Mouse (Mus musculus) hindbrain, embryonic 12.5 days (tissue): ENCODE measurements at regions not wholly inside any gene's neighbourhood (a gene's known extent, or its start where the extent isn't known, plus 50 kb on each side); places are given as distances from the start of the nearest gene placed in this dataset.

Experiments
- ATAC-seq: fragments of 200-750 bp; cut with Nextera tagmentation; 2 replicates; pipeline ENCODE4 v1.8.0; 2017; ENCODE audit warnings: moderate TSS enrichment; ENCODE audit not compliant: low FRiP score
- H3K27ac ChIP-seq: fragments of 300-500 bp; sonication (generic); 2 replicates; pipeline ENCODE4 v1.5.1; 2016; ENCODE audit warnings: mild to moderate bottlenecking
- H3K27me3 ChIP-seq: fragments of 300-500 bp; sonication (generic); 2 replicates; pipeline ENCODE4 v1.6.1; 2016; ENCODE audit warnings: mild to moderate bottlenecking
- H3K36me3 ChIP-seq: fragments of 300-500 bp; sonication (generic); 2 replicates; pipeline ENCODE4 v1.6.1; 2016; ENCODE audit warnings: mild to moderate bottlenecking
- H3K4me1 ChIP-seq: fragments of 300-500 bp; sonication (generic); 2 replicates; pipeline ENCODE4 v1.6.1; 2016
- H3K4me2 ChIP-seq: fragments of 300-500 bp; sonication (generic); replicated peaks from 2 replicates; pipeline ENCODE4 v1.6.1; 2016; ENCODE audit warnings: mild to moderate bottlenecking
- H3K4me3 ChIP-seq: fragments of 300-500 bp; sonication (generic); 2 replicates; pipeline ENCODE4 v1.5.1; 2016; ENCODE audit warnings: mild to moderate bottlenecking
- H3K9ac ChIP-seq: fragments of 300-500 bp; sonication (generic); 2 replicates; pipeline ENCODE4 v1.6.1; 2016; ENCODE audit warnings: mild to moderate bottlenecking, moderate library complexity
- H3K9me3 ChIP-seq: fragments of 300-500 bp; sonication (generic); replicated peaks from 2 replicates; pipeline ENCODE4 v1.6.1; 2016; ENCODE audit warnings: mild to moderate bottlenecking
- WGBS: fragments of 180-500 bp; shearing (Covaris S2); methylation state at CpG from one replicate; pipeline ENCODE4 v1.1.7; 2016; 5-methylcytosine and 5-hydroxymethylcytosine counted together

DNA sequence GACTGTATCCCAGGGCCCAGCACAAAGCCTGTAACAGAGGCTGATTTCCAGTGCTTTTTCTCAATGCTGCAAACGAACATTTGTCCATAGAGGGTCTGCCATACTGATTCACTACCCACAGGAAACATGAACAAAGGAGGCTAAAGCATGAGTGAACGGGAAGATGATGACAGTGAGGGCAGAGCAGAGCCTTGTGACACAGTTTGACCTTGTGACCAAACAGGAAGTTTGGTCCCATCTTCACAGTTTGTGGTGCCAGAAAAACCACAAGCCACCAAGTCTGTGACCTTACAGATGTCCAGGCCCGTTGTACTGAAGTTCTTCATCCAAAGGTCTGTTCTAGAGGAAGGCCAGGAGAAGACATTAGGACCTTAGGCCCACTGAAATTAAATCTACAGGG, 974.4 kb downstream of the Epha4 start:
- H3K4me1 ChIP-seq = peaks cover under 1% of the 10 kb centered on the region; the same call in 1 of the 2 replicates
- 70% methylated on average over 3 of the region's 3 CpGs for WGBS
- no peaks in the 10 kb centered on the region for H3K36me3 ChIP-seq
- no peak overlapping the region for H3K27ac ChIP-seq
- H3K4me2 ChIP-seq = no peak overlapping the region
- ATAC-seq = no peak
- no peak overlapping the region for H3K4me3 ChIP-seq
- no peak overlapping the region for H3K9ac ChIP-seq
- no peaks in the 10 kb centered on the region for H3K27me3 ChIP-seq
- no peaks in the 10 kb centered on the region for H3K9me3 ChIP-seq

DNA sequence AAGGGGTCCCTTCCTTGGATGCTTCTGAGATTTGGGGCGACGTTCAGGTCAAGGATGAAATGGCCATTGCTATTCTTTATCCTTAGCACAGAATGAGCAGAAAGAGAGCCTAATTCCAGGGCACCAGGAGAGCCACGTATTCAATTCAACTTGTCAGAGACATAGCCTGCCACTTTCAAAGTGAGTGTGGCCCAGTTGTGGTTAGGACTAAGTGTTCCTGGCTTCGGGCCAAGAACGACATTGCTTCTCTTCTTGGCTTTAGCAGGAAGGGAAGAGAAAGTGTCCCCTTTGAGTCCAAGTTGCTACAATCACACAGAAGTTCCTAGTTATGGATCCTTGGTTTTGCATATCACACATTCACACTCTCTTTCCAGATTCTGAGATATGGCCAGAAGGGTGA, 964.0 kb downstream of the Epha4 start:
- ATAC-seq = no peak
- WGBS = 76% methylated on average over 5 of the region's 5 CpGs
- H3K4me1 ChIP-seq = no peaks in the 10 kb centered on the region
- H3K27me3 ChIP-seq = no peaks in the 10 kb centered on the region
- H3K9me3 ChIP-seq = no peaks in the 10 kb centered on the region
- H3K4me3 ChIP-seq = no peak overlapping the region
- H3K4me2 ChIP-seq = no peak overlapping the region
- H3K36me3 ChIP-seq = no peaks in the 10 kb centered on the region
- no peak overlapping the region for H3K27ac ChIP-seq
- H3K9ac ChIP-seq = no peak overlapping the region

DNA sequence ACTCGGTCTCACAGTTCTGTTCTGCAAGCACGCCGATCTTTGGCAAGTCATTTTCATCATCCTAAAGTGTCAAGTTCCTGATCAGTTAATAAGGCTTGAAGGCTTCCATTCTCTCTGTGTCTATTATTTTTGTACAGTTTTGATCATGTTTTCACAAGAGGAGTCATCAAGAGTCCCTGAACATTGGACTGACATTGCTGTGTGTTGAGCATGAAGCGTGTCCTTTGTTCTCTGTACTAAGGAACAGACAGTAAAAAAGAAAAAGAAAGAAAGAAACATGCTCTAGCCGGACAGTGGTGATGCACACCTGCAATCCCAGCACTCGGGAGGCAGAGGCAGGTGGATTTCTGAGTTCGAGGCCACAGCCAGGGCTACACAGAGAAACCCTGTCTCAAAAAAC, 955.4 kb downstream of the Epha4 start:
- WGBS = 86% methylated on average over 7 of the region's 7 CpGs
- Histone ChIP-seq H3K4me3 (no peak overlapping the region), H3K9ac (no peak overlapping the region)

GRCm38 (mm10) chr1:76575487-76575886, 939.4 kb downstream of the Epha4 start:
- H3K27ac ChIP-seq = no peak overlapping the region
- no peak overlapping the region for H3K4me2 ChIP-seq
- no peak overlapping the region for H3K9ac ChIP-seq
- H3K9me3 ChIP-seq = no peaks in the 10 kb centered on the region
- no peak overlapping the region for H3K4me3 ChIP-seq
- H3K36me3 ChIP-seq = no peaks in the 10 kb centered on the region
- no peaks in the 10 kb centered on the region for H3K4me1 ChIP-seq
- no peaks in the 10 kb centered on the region for H3K27me3 ChIP-seq
- no peak for ATAC-seq
- 76% methylated on average over 5 of the region's 5 CpGs for WGBS

More for the DNA sequence above, 955.4 kb downstream of the Epha4 start:
- no peak overlapping the region for H3K4me2 ChIP-seq
- ATAC-seq = no peak
- no peaks in the 10 kb centered on the region for H3K9me3 ChIP-seq
- no peak overlapping the region for H3K27ac ChIP-seq
- no peaks in the 10 kb centered on the region for H3K36me3 ChIP-seq
- H3K4me1 ChIP-seq = no peaks in the 10 kb centered on the region
- no peaks in the 10 kb centered on the region for H3K27me3 ChIP-seq

GRCm38 (mm10) chr1:76585921-76586320, 929.0 kb downstream of the Epha4 start:
- no peak for ATAC-seq
- Histone ChIP-seq H3K4me2 (no peak overlapping the region), H3K36me3 (no peaks in the 10 kb centered on the region), H3K9me3 (0 out of 2 replicates have a peak, but pooled peaks cover 3% of the 10 kb centered on the region), H3K4me1 (no peaks in the 10 kb centered on the region), H3K4me3 (no peak overlapping the region), H3K27ac (no peak overlapping the region), H3K27me3 (no peaks in the 10 kb centered on the region), H3K9ac (no peak overlapping the region)
- 97% methylated on average over 2 of the region's 2 CpGs for WGBS

DNA sequence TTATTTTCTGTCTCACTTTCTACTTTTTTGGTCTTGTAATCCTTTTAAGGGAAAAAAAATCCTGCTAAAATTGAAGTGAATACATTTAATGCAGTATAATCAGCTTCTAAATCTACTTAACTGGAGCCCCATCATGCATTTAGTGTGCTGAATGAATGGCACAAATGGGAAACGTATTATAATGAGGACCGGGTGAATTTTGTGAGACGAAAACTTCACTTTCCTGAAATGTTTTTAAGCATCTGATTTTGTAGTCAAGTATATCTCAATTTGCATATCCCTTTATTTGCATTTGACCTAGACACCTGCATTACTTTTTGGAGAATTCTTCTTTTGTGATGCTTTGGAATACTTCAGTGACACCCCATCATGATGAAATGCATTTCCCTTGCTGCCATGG, 889.1 kb downstream of the Epha4 start:
- no peak for ATAC-seq
- 76% methylated on average over 3 of the region's 3 CpGs for WGBS

GRCm38 (mm10) chr1:76629861-76630260, 885.0 kb downstream of the Epha4 start:
- H3K9me3 ChIP-seq = no peaks in the 10 kb centered on the region
- no peak overlapping the region for H3K4me2 ChIP-seq
- no peaks in the 10 kb centered on the region for H3K4me1 ChIP-seq
- ATAC-seq = no peak
- no peaks in the 10 kb centered on the region for H3K36me3 ChIP-seq
- H3K27ac ChIP-seq = no peak overlapping the region
- no peaks in the 10 kb centered on the region for H3K27me3 ChIP-seq
- H3K9ac ChIP-seq = no peak overlapping the region
- no peak overlapping the region for H3K4me3 ChIP-seq

More for the DNA sequence above, 889.1 kb downstream of the Epha4 start:
- Histone ChIP-seq H3K4me1 (no peaks in the 10 kb centered on the region), H3K36me3 (no peaks in the 10 kb centered on the region), H3K9me3 (no peaks in the 10 kb centered on the region), H3K27ac (no peak overlapping the region), H3K4me2 (no peak overlapping the region), H3K9ac (no peak overlapping the region), H3K4me3 (no peak overlapping the region), H3K27me3 (no peaks in the 10 kb centered on the region)

DNA sequence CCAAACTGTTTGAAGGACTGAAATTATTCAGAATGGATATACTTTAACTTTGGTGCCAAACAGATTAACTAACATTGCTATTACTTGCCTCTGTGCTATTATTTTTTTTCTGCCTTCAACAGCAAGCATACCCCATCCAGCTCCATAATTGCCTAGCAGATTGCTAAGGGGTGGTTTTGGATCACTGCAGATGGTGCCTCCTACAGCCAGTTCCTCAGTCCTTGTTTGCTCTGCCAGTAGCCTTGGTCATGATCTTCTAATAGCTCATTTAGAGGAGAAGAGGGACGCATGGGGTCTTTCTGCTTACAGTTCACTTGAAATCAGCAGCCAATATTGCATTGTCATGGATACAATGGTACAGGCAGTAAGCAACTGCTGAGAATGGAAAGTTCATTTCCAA, 880.8 kb downstream of the Epha4 start:
- Histone ChIP-seq H3K9ac (no peak overlapping the region), H3K4me1 (0 out of 2 replicates have a peak, but pooled peaks cover 4% of the 10 kb centered on the region), H3K27me3 (no peaks in the 10 kb centered on the region), H3K27ac (no peak overlapping the region), H3K36me3 (no peaks in the 10 kb centered on the region), H3K4me3 (no peak overlapping the region), H3K4me2 (no peak overlapping the region), H3K9me3 (no peaks in the 10 kb centered on the region)
- no peak for ATAC-seq
- 91% methylated on average over 1 of the region's 1 CpGs for WGBS

DNA sequence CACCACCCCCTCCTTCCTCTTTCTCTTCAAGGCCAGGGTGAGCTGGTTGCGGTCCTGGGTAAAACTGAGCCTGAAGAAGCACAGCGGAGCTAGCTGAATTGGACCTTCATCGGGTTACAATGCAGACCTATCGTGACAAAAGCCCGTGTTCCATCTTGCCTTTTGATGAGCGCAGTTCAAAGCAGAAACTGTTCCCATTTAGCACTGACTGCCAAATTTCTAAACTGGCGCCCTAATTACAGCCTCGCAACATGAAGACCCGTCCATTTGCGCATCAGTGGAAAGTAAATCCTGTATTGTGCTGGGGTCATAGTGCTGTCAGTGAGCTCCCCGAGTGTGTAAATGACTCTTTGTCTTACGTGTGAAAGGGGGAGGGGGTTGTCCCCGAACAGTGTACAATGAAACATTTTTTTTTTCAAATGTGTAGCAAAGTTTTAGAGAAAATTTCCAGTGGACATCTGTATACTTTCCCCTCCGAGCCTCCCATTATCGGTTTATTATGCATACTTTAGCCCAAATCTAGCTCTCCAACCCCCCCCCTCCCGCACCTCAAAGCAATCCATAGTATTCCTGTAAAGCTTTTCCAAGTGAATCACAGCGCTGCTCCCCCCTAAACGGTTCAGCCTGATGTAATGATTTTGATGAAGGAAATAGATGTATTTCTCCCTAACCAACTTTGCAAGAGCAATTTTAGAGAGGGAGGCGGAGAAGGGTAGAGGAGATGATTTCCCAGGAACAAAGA, 877.4 kb downstream of the Epha4 start:
- Histone ChIP-seq H3K4me2 (peak overlapping the region; percentile 46), H3K4me1 (0 out of 2 replicates have a peak, but pooled peaks cover 4% of the 10 kb centered on the region), H3K9ac (no peak overlapping the region), H3K9me3 (no peaks in the 10 kb centered on the region), H3K27ac (no peak overlapping the region), H3K27me3 (no peaks in the 10 kb centered on the region), H3K36me3 (no peaks in the 10 kb centered on the region), H3K4me3 (peak overlapping the region; percentile 10; the same call in 1 of the 2 replicates)
- ATAC-seq = no peak
- WGBS = 48% methylated on average over 19 of the region's 19 CpGs

GRCm38 (mm10) chr1:76638010-76638400, 876.9 kb downstream of the Epha4 start:
- no peaks in the 10 kb centered on the region for H3K36me3 ChIP-seq
- H3K9me3 ChIP-seq = no peaks in the 10 kb centered on the region
- 0 out of 2 replicates have a peak, but pooled peaks cover 4% of the 10 kb centered on the region for H3K4me1 ChIP-seq
- no peak overlapping the region for H3K4me2 ChIP-seq
- 80% methylated on average over 5 of the region's 5 CpGs for WGBS
- H3K27me3 ChIP-seq = no peaks in the 10 kb centered on the region
- no peak overlapping the region for H3K4me3 ChIP-seq
- H3K27ac ChIP-seq = no peak overlapping the region
- ATAC-seq = no peak
- no peak overlapping the region for H3K9ac ChIP-seq

GRCm38 (mm10) chr1:76641181-76641711, 873.6 kb downstream of the Epha4 start:
- no peak overlapping the region for H3K4me3 ChIP-seq
- H3K27ac ChIP-seq = no peak overlapping the region
- no peak for ATAC-seq
- H3K9ac ChIP-seq = no peak overlapping the region
- H3K4me2 ChIP-seq = no peak overlapping the region
- no peaks in the 10 kb centered on the region for H3K36me3 ChIP-seq
- H3K27me3 ChIP-seq = no peaks in the 10 kb centered on the region
- WGBS = 81% methylated on average over 3 of the region's 3 CpGs
- H3K9me3 ChIP-seq = no peaks in the 10 kb centered on the region
- 0 out of 2 replicates have a peak, but pooled peaks cover 4% of the 10 kb centered on the region for H3K4me1 ChIP-seq

- Histone ChIP-seq H3K4me3 (no peak overlapping the region), H3K9me3 (no peaks in the 10 kb centered on the region), H3K4me1 (no peaks in the 10 kb centered on the region), H3K4me2 (no peak overlapping the region), H3K27ac (no peak overlapping the region), H3K36me3 (no peaks in the 10 kb centered on the region), H3K9ac (no peak overlapping the region), H3K27me3 (no peaks in the 10 kb centered on the region)
- WGBS = 90% methylated on average over 6 of the region's 6 CpGs
- no peak for ATAC-seq
Observed at GRCm38 (mm10) chr1:76642703-76643102, 872.2 kb downstream of the Epha4 start.

DNA sequence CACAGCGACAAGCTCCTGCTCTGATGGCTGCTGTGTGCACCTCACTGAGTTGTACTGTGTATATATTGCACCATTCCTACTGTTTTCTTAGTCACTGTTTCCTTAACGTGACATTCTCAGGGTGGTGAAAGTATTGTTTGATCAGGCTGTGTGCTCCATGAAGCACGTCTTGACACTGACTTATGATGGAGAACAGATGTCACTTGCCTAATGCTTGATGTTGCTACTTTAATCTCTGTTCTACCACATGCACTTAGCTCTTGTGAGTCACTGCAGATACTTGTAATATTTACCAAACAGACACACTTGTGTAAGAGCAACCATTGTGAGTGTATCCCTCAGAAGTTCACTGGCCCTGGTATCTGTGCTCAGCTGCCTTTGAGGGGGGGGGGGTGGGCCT, 870.0 kb downstream of the Epha4 start:
- 61% methylated on average over 3 of the region's 3 CpGs for WGBS
- Histone ChIP-seq H3K4me2 (no peak overlapping the region), H3K27ac (no peak overlapping the region), H3K9ac (no peak overlapping the region), H3K9me3 (no peaks in the 10 kb centered on the region), H3K36me3 (no peaks in the 10 kb centered on the region), H3K27me3 (no peaks in the 10 kb centered on the region), H3K4me3 (no peak overlapping the region), H3K4me1 (no peaks in the 10 kb centered on the region)
- no peak for ATAC-seq
